ENCODE assay signal across 11 mouse cellular contexts in the genomic region with DNA sequence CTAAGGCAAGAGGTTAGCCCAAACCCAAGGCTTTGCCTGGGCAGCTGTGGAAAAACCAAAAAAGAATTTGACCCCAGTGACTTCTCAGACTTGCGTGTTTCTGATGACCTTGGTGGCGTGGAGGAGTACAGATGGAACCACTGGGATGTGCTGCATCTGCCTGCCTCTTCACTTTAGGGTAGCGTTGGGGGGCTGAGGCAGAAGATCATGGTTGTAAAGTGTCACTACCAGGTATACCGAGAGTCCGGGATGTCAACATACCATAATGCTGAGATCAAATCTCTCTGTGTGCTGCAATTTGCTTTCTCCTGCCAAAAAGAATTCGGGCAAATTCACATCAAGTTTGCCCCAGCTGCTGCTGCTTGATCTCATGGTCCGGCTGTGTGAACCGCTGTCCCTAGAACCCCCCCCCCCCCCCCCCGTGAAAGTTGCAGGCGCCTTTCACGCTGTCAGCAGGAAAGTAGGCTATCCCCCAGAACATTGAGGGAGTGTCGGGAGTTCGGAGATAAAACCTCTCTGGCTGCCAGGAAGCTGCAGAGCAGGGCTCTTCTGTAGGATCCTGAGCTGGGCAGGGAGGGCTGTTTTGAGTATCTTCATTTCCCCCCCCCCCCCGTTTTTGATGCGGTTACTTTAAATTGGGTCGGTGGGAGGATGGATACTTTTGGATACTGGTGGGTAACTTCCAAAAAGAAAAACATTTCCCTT. TPM values are rescaled to one million over a fixed set of nuclear protein-coding genes. Genes with fewer than 3 reads are reported as not detected.
DNase-seq lines count a peak whose midpoint lies in the region; ATAC-seq lines count a peak whose summit lies in the region.
"Had no signal": no experiment of that assay in that cellular context is flagged by ENCODE, and none has a peak within 500 bp of the region (broad histone marks: within the 10 kb centered on the region; RNA-seq: fewer than 3 reads in every experiment).

No protein-coding gene starts in this region.

- DNase-seq in forebrain, embryonic 10.5 days (ENCODE audit: extremely low spot score, low spot score), result no peak
- no peak for DNase-seq in liver, embryonic 11.5 days (ENCODE audit: low spot score)
- no peak for DNase-seq in liver
- no peak for DNase-seq in embryonic facial prominence, embryonic 14.5 days (ENCODE audit: low spot score)
- no peak for DNase-seq in liver, embryonic 13.5 days
- no peak for DNase-seq in frontal cortex, postnatal 14 days (ENCODE audit: low spot score in 2 of 2)
- DNase-seq in layer of hippocampus, adult 18-20 months (ENCODE audit: low spot score in 2 of 2), result no peak
- DNase-seq: layer of hippocampus, adult 9-11 months; right cerebral cortex, adult 18-20 months had no signal

- no peaks in the 10 kb centered on the region for H3K36me3 ChIP-seq in forebrain, embryonic 10.5 days (replicated peaks)
- no peaks in the 10 kb centered on the region for H3K36me3 ChIP-seq in forebrain, embryonic 13.5 days (ENCODE audit: poor library complexity, severe bottlenecking)
- H3K36me3 ChIP-seq in liver, embryonic 11.5 days (ENCODE audit: control insufficient read depth, insufficient read depth, low read length), result no peaks in the 10 kb centered on the region
- no peaks in the 10 kb centered on the region for H3K36me3 ChIP-seq in embryonic facial prominence, embryonic 14.5 days (ENCODE audit: control insufficient read depth, insufficient read depth, low read length)
- no peaks in the 10 kb centered on the region for H3K36me3 ChIP-seq in liver, embryonic 13.5 days

- no peak overlapping the region for H3K9ac ChIP-seq in forebrain, embryonic 13.5 days
- H3K9ac ChIP-seq in liver, embryonic 11.5 days (ENCODE audit: low read depth, low read length), result no peak overlapping the region
- 0 out of 2 replicates have a peak overlapping the region, but pooled peaks have one; percentile 3 for H3K9ac ChIP-seq in embryonic facial prominence, embryonic 14.5 days (ENCODE audit: low read depth, low read length)
- no peak overlapping the region for H3K9ac ChIP-seq in liver, embryonic 13.5 days

- peaks cover 24% of the 10 kb centered on the region for H3K27me3 ChIP-seq in forebrain, embryonic 10.5 days (ENCODE audit: poor library complexity, severe bottlenecking)
- H3K27me3 ChIP-seq in forebrain, embryonic 13.5 days, result peaks cover 22% of the 10 kb centered on the region; the same call in 1 of the 2 replicates
- no peaks in the 10 kb centered on the region for H3K27me3 ChIP-seq in liver, embryonic 11.5 days (replicated peaks; ENCODE audit: control insufficient read depth, insufficient read depth, low read length)
- no peaks in the 10 kb centered on the region for H3K27me3 ChIP-seq in embryonic facial prominence, embryonic 14.5 days (replicated peaks; ENCODE audit: control insufficient read depth, insufficient read depth, low read length)
- no peaks in the 10 kb centered on the region for H3K27me3 ChIP-seq in liver, embryonic 13.5 days

- peaks cover 23% of the 10 kb centered on the region for H3K4me1 ChIP-seq in forebrain, embryonic 10.5 days
- H3K4me1 ChIP-seq in forebrain, embryonic 13.5 days, result peaks cover 14% of the 10 kb centered on the region
- peaks cover 11% of the 10 kb centered on the region for H3K4me1 ChIP-seq in liver, embryonic 11.5 days (replicated peaks; ENCODE audit: control insufficient read depth, insufficient read depth, low read length)
- H3K4me1 ChIP-seq in embryonic facial prominence, embryonic 14.5 days (ENCODE audit: control insufficient read depth, insufficient read depth, low read length), result peaks cover 3% of the 10 kb centered on the region; the same call in 1 of the 2 replicates
- H3K4me1 ChIP-seq in liver, embryonic 13.5 days (replicated peaks), result peaks cover 26% of the 10 kb centered on the region

- H3K4me3 ChIP-seq in forebrain, embryonic 10.5 days, result 0 out of 2 replicates have a peak overlapping the region, but pooled peaks have one; percentile 19
- no peak overlapping the region for H3K4me3 ChIP-seq in forebrain, embryonic 13.5 days
- peak overlapping the region; percentile 20; the same call in 1 of the 2 replicates for H3K4me3 ChIP-seq in liver, embryonic 11.5 days (ENCODE audit: low read depth, low read length)
- H3K4me3 ChIP-seq in embryonic facial prominence, embryonic 14.5 days (ENCODE audit: low read depth, low read length), result peak overlapping the region; percentile 17; the same call in 1 of the 2 replicates
- H3K4me3 ChIP-seq in liver, embryonic 13.5 days (replicated peaks), result no peak overlapping the region

- no peak overlapping the region for H3K27ac ChIP-seq in forebrain, embryonic 10.5 days
- no peak overlapping the region for H3K27ac ChIP-seq in forebrain, embryonic 13.5 days
- H3K27ac ChIP-seq in liver, embryonic 11.5 days (ENCODE audit: low read depth, low read length), result no peak overlapping the region
- no peak overlapping the region for H3K27ac ChIP-seq in embryonic facial prominence, embryonic 14.5 days (replicated peaks; ENCODE audit: low read depth, low read length)
- no peak overlapping the region for H3K27ac ChIP-seq in liver, embryonic 13.5 days

- no peaks in the 10 kb centered on the region for H3K9me3 ChIP-seq in forebrain, embryonic 10.5 days
- H3K9me3 ChIP-seq in forebrain, embryonic 13.5 days (replicated peaks), result no peaks in the 10 kb centered on the region
- H3K9me3 ChIP-seq in liver, embryonic 11.5 days (ENCODE audit: control insufficient read depth, low read length), result no peaks in the 10 kb centered on the region
- no peaks in the 10 kb centered on the region for H3K9me3 ChIP-seq in embryonic facial prominence, embryonic 14.5 days (ENCODE audit: control insufficient read depth, low read length)
- H3K9me3 ChIP-seq in liver, embryonic 13.5 days (replicated peaks), result no peaks in the 10 kb centered on the region

- no peak for ATAC-seq in forebrain, embryonic 13.5 days
- no peak for ATAC-seq in liver, embryonic 11.5 days (replicated peaks; ENCODE audit: low FRiP score)
- no peak for ATAC-seq in embryonic facial prominence, embryonic 14.5 days (ENCODE audit: low read depth)
- ATAC-seq in liver, embryonic 13.5 days (ENCODE audit: low read depth), result no peak
- ATAC-seq: forebrain, embryonic 16.5 days had no signal

- no peak overlapping the region for H3K4me2 ChIP-seq in forebrain, embryonic 13.5 days
- H3K4me2 ChIP-seq in liver, embryonic 11.5 days, result peak overlapping the region; percentile 81
- H3K4me2 ChIP-seq in embryonic facial prominence, embryonic 14.5 days (ENCODE audit: low read depth, low read length), result peak overlapping the region; percentile 41
- H3K4me2 ChIP-seq in liver, embryonic 13.5 days, result peak overlapping the region; percentile 45

- 40% methylated on average over 16 of the region's 16 CpGs for WGBS in forebrain, embryonic 10.5 days
- 45% methylated on average over 14 of the region's 16 CpGs for WGBS in forebrain, embryonic 13.5 days
- WGBS in liver, embryonic 11.5 days, result 22% methylated on average over 16 of the region's 16 CpGs
- WGBS in embryonic facial prominence, embryonic 14.5 days, result 29% methylated on average over 13 of the region's 16 CpGs
- WGBS in liver, embryonic 13.5 days (ENCODE audit: insufficient replicate concordance), result 23% methylated on average over 15 of the region's 16 CpGs

RNA-seq across cellular contexts. Expression of a gene that starts 27.7 kb away (rescaled TPM):
- polyA plus RNA-seq in forebrain, embryonic 10.5 days (2016; fragmentation: Nextera tagmentation; extraction: Ambion mirVana), result 2.5 TPM in 2 replicates
- 0.96 and 1.5 TPM in 2 replicates for polyA plus RNA-seq in forebrain, embryonic 13.5 days (2015; fragmentation: Nextera tagmentation; extraction: Ambion mirVana)
- polyA plus RNA-seq in liver, embryonic 11.5 days (2014; fragmentation: Nextera tagmentation; extraction: Ambion mirVana), result 0.86 and 1.2 TPM in 2 replicates
- polyA plus RNA-seq in embryonic facial prominence, embryonic 14.5 days (2014; fragmentation: Nextera tagmentation; extraction: Ambion mirVana), result 2.3 and 2.4 TPM in 2 replicates
- 0.28 and 0.56 TPM in 2 replicates for polyA plus RNA-seq in liver, embryonic 13.5 days (2015; fragmentation: Nextera tagmentation; extraction: Ambion mirVana)
- 1 to 10 TPM; 6.4 to 6.5 TPM for total RNA-seq in layer of hippocampus, adult 18-20 months (2021)

RNA-seq across cellular contexts. Expression of a gene that starts 43.8 kb away (rescaled TPM):
- polyA plus RNA-seq in forebrain, embryonic 10.5 days (2016; fragmentation: Nextera tagmentation; extraction: Ambion mirVana), result 88.2 and 88.6 TPM in 2 replicates
- polyA plus RNA-seq in forebrain, embryonic 13.5 days (2015; fragmentation: Nextera tagmentation; extraction: Ambion mirVana), result 45.3 and 46.6 TPM in 2 replicates
- 41.8 and 47.1 TPM in 2 replicates for polyA plus RNA-seq in liver, embryonic 11.5 days (2014; fragmentation: Nextera tagmentation; extraction: Ambion mirVana)
- 20.4 and 22.7 TPM in 2 replicates for polyA plus RNA-seq in embryonic facial prominence, embryonic 14.5 days (2014; fragmentation: Nextera tagmentation; extraction: Ambion mirVana)
- polyA plus RNA-seq in liver, embryonic 13.5 days (2015; fragmentation: Nextera tagmentation; extraction: Ambion mirVana), result 28.9 and 31.9 TPM in 2 replicates
- 1 to 10 TPM; 2.0 to 2.6 TPM for total RNA-seq in layer of hippocampus, adult 18-20 months (2021)

RNA-seq across cellular contexts. Expression of a gene that starts 46.0 kb away (rescaled TPM):
- 12.8 and 13.6 TPM in 2 replicates for polyA plus RNA-seq in forebrain, embryonic 10.5 days (2016; fragmentation: Nextera tagmentation; extraction: Ambion mirVana)
- 6.7 and 9.0 TPM in 2 replicates for polyA plus RNA-seq in forebrain, embryonic 13.5 days (2015; fragmentation: Nextera tagmentation; extraction: Ambion mirVana)
- 13.1 and 13.4 TPM in 2 replicates for polyA plus RNA-seq in liver, embryonic 11.5 days (2014; fragmentation: Nextera tagmentation; extraction: Ambion mirVana)
- 8.6 and 10.0 TPM in 2 replicates for polyA plus RNA-seq in embryonic facial prominence, embryonic 14.5 days (2014; fragmentation: Nextera tagmentation; extraction: Ambion mirVana)
- 4.5 and 5.1 TPM in 2 replicates for polyA plus RNA-seq in liver, embryonic 13.5 days (2015; fragmentation: Nextera tagmentation; extraction: Ambion mirVana)
- 1 to 10 TPM; 4.6 TPM for total RNA-seq in layer of hippocampus, adult 18-20 months (2021)

Comparison
In these comparisons a context has a peak if more than half of its experiments do, and no peak if none do; other contexts are left out.
1. H3K4me3 ChIP-seq: peak in forebrain, embryonic 10.5 days (single experiment), liver, embryonic 11.5 days (single experiment) and embryonic facial prominence, embryonic 14.5 days (single experiment); none in forebrain, embryonic 13.5 days (single experiment) and liver, embryonic 13.5 days (single experiment).